Mouse (Mus musculus) left cerebral cortex, adult 2 months (tissue): ENCODE measurements around the gene Olfr824. TPM values are rescaled to one million over a fixed set of nuclear protein-coding genes. Genes with fewer than 3 reads are reported as not detected.
"Not testable (repeated sequence)": the region's sequence is repeated elsewhere in the genome, so short reads cannot be mapped to it uniquely, and the experiment has no call there.

Source experiments
- DNase-seq, 2 experiments: peaks; one replicate each; pipeline ENCODE4 v3.0.0; 2021 to 2022; ENCODE audit warnings: low spot score in 2 of 2, mixed read lengths in 1 of 2; ENCODE audit errors: extremely low spot score in 1 of 2
- H3K27ac ChIP-seq: fragments of 200-600 bp; 2 replicates; pipeline ENCODE4 v1.8.1; 2022
- H3K4me3 ChIP-seq: fragments of 200-600 bp; 2 replicates; pipeline ENCODE4 v1.8.1; 2022
- CTCF ChIP-seq: fragments of 200-600 bp; IDR thresholded peaks from 2 replicates; pipeline ENCODE4 v1.8.1; 2022; ENCODE audit warnings: antibody characterized with exemption, mild to moderate bottlenecking, moderate library complexity
- intact Hi-C: fragments of 180-260 bp; cut with DNase I; formaldehyde crosslinking; loops from one replicate; pipeline ENCODE4 v1.15.1; 2025
- long read RNA-seq, 2 experiments: library from polyadenylated mRNA; stranded (forward); transcript quantifications; one replicate each; pipeline ENCODE4 v2.0.0; 2021; ENCODE audit warnings: borderline mapping rate in 2 of 2
- total RNA-seq, 2 experiments: library from RNA; stranded (reverse); gene quantifications; 2 replicates each; pipeline ENCODE4 v1.2.3; 2021

The Olfr824 gene
- not detected for total RNA-seq
- long read RNA-seq, experiment 1 = 0 reads
- long read RNA-seq, experiment 2 = 0 reads

DNA sequence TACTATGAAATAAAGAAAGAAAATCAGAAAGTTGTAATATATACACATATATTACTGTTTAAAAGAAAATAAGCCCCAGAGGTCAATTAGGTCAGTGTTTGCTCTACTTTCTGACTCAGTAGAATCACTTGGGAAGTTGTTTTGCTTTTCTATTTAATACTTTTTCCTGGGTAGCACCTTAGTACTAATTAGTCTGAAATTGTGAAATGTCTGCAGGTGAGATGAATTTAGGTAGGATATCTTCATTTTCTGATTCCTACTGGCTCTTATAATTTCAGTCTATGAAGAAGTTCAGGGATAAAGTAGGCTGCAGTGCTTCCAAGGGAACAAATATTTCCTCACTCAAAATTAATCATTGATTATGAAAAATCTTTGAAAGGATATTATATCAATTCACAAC is at the start of gene Olfr824:
Gene Olfr824, minus strand, starts transcription at position 101 of the 400 bp plus-strand sequence.
- H3K4me3 ChIP-seq, DNase-seq, H3K27ac ChIP-seq, intact Hi-C loops: not testable (repeated sequence)

- intact Hi-C loops = no loop called here
- TF ChIP-seq CTCF = no peak
Measured at GRCm38 (mm10) chr10:130166666-130167065, 36.9 kb upstream of the Olfr824 start, which contains the start of gene Olfr825. TSS of gene Olfr825 (minus strand) at chr10:130166766.

DNA sequence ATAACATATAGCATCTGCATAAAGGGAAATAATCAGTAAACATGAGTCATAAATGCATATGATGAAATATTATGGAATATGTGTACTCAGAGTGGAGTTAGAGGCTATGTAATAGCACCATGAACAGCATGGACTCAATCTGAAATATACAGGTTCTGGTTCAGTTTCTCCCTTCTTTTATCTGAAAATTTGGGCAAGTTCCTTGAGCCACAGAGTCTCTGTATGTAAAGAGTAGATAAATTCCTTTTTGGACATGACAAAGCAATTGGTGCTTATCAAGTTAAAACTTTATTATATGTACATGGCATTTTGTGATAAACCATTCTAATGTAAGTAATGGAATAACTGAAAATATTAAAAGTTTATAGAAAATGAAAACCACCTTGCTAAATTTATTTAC is 35.4 kb upstream of the Olfr824 start:
- TF ChIP-seq CTCF = no peak
- intact Hi-C loops = no loop called here
- Histone ChIP-seq H3K27ac (no peak overlapping the region), H3K4me3 (no peak overlapping the region)
- no peak for DNase-seq

More at GRCm38 (mm10) chr10:130166666-130167065, 36.9 kb upstream of the Olfr824 start, which contains the start of gene Olfr825:
- DNase-seq = no peak
- Histone ChIP-seq H3K4me3 (no peak within 1 kb of the TSS), H3K27ac (no peak within 1 kb of the TSS)

DNA sequence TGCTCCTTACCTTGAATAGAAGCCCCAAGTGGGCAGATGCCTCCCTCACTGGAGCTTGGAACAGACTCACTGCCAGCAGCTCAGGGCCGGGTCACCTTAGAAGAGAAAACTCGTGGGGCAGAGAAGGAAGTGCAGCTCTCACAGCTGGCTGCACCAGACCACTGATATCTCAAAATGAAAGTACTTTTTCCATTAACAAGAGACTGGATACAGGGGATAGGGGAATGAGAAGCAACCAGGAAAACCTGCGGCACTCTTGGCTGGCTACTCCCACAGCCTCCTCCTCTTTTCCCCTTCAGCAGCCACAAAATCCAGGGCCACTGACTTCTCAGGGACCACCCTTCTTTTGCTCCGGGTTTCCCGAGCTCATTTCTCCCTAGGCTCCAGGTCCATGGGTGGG is 14.3 kb upstream of the Olfr824 start:
- intact Hi-C loops = no loop called here
- no peak for DNase-seq
- no peak overlapping the region for H3K27ac ChIP-seq
- no peak for TF ChIP-seq CTCF
- no peak overlapping the region for H3K4me3 ChIP-seq

GRCm38 (mm10) chr10:130142481-130142880 is 12.7 kb upstream of the Olfr824 start:
- intact Hi-C loops, H3K27ac ChIP-seq, DNase-seq, H3K4me3 ChIP-seq: not testable (repeated sequence)

- DNase-seq = no peak
- TF ChIP-seq CTCF = no peak
- intact Hi-C loops = no loop called here
- no peak overlapping the region for H3K27ac ChIP-seq
- H3K4me3 ChIP-seq = no peak overlapping the region
Measured at GRCm38 (mm10) chr10:130134811-130135210, 5.0 kb upstream of the Olfr824 start.

GRCm38 (mm10) chr10:130116045-130116444 is 13.8 kb downstream of the Olfr824 start:
- H3K4me3 ChIP-seq, intact Hi-C loops, DNase-seq, H3K27ac ChIP-seq: not testable (repeated sequence)

- intact Hi-C loops, H3K27ac ChIP-seq, H3K4me3 ChIP-seq, DNase-seq: not testable (repeated sequence)
Measured at GRCm38 (mm10) chr10:130115283-130115682, 14.5 kb downstream of the Olfr824 start, which contains the start of gene Olfr823. TSS of gene Olfr823 (minus strand) at chr10:130115383.

DNA sequence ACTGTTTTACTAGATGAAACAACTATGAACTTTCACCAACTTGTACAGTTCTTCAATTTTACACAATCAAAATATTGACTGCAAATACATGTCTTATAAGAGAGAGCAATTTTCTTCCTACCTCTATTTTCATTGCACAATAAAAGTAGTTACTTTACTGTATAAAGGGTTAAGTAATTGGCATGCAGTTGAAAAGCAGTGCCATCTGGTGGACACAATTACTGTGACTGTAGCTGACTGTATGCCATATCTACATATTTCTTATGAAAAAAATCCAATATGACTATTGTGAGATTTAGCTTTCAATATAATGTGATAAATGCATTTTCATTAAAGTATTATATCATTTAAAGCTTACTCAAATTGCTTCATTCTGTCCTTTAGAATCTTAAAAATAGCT is 33.7 kb downstream of the Olfr824 start:
- DNase-seq = no peak
- no peak overlapping the region for H3K27ac ChIP-seq
- peak; percentile 41 for TF ChIP-seq CTCF
- H3K4me3 ChIP-seq = no peak overlapping the region
- intact Hi-C loops = no loop called here

DNA sequence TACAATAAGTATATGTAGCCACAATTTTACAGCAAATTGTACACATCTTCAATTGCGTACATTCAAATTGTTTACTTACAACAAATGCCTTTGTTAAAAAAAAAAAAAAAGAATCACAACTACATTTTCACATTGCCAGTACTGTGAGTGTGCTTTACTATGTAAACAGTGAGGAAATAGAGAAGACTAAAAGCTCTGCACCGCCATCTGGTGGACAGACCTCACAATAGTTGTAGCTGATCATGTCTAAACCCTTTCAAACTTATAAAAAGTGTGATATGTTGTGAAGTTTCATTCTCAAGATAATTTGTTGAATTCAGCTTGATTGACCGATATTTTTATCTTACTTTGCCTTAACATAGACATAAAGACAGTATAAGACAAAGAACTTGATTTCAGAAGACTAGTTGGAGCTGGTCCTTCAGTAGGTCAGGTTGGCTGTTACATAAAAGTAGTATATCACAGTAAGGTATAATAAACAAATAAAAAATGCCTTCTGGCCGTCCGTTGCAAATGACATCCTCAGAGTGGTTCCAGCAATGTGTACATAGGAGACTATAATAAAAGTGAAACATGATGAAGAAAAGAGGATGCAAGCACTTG is 36.9 kb downstream of the Olfr824 start:
- no peak overlapping the region for H3K4me3 ChIP-seq
- DNase-seq = peak; percentile 45 to 74
- TF ChIP-seq CTCF = peak; percentile 67
- intact Hi-C loops = loop anchor here (5.0 kb wide), 1 partner anchor 546 kb away; no protein-coding TSS in a partner anchor
- H3K27ac ChIP-seq = no peak overlapping the region

Other genes starting within 250 kb of the Olfr824 start
- gene Olfr815, start 224.1 kb downstream of the Olfr824 start, total RNA-seq = not detected
- gene Olfr816, start 214.4 kb downstream of the Olfr824 start, total RNA-seq = not detected
- gene Olfr818, start 180.9 kb downstream of the Olfr824 start, total RNA-seq = not detected
- gene Olfr819, start 162.7 kb downstream of the Olfr824 start, total RNA-seq = not detected
- gene Olfr247, start 153.9 kb downstream of the Olfr824 start, total RNA-seq = not detected
- not detected for gene Gm10310, start 144.9 kb downstream of the Olfr824 start, total RNA-seq
- gene Olfr820, start 117.4 kb downstream of the Olfr824 start, total RNA-seq = not detected
- not detected for gene Olfr821, start 99.7 kb downstream of the Olfr824 start, total RNA-seq
- not detected for gene Olfr822, start 58.8 kb downstream of the Olfr824 start, total RNA-seq
- not detected for gene Olfr823, start 14.6 kb downstream of the Olfr824 start, total RNA-seq
- gene Olfr825, start 36.8 kb upstream of the Olfr824 start, total RNA-seq = not detected
- gene Olfr826, start 54.2 kb upstream of the Olfr824 start, total RNA-seq = not detected
- gene Olfr827, start 84.4 kb upstream of the Olfr824 start, total RNA-seq = not detected
- gene Neurod4, start 150.2 kb upstream of the Olfr824 start, total RNA-seq = under 1 TPM; 0.27 to 0.30 TPM
- 1 to 10 TPM in 1 of 2 experiments, under 1 TPM in 1; 0.96 to 2.2 TPM for gene Tespa1, start 192.9 kb upstream of the Olfr824 start, total RNA-seq